8 mouse cellular contexts compared by ENCODE assay signal in the genomic region with DNA sequence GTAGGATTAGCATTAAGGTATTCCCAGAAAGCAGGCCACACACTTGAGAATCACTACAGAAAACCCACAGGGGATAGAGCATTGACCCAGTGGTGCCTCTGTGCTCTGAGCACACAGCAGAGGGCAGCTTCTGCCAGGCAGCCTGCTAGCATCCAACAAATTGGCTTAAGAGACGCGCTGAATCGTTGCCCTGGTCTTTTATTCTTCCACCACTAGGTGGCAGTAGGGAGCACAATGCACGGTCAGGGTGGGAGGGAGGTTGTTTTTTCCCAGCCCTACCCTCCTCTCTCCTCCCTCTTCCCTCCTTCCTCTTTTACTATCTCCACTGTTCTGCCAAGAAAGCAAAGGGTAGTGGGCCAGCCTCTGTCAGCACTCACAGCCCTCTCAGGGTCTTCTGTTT.
A peak's percentile ranks its signal among the peaks of the same experiment; 100 is the strongest.
DNase-seq lines count a peak whose midpoint lies in the region; ATAC-seq and TF ChIP-seq lines count a peak whose summit lies in the region.

No protein-coding gene starts in this region.

- H3K36me3 ChIP-seq in heart, embryonic 11.5 days (ENCODE audit: control insufficient read depth, insufficient read depth, low read length), result no peaks in the 10 kb centered on the region
- no peaks in the 10 kb centered on the region for H3K36me3 ChIP-seq in heart, embryonic 10.5 days
- no peaks in the 10 kb centered on the region for H3K36me3 ChIP-seq in forebrain, postnatal 0 days (ENCODE audit: insufficient read depth)
- no peaks in the 10 kb centered on the region for H3K36me3 ChIP-seq in midbrain, embryonic 10.5 days

- H3K4me2 ChIP-seq in heart, embryonic 11.5 days, result no peak overlapping the region
- H3K4me2 ChIP-seq in forebrain, postnatal 0 days (ENCODE audit: low read depth), result no peak overlapping the region

- no peaks in the 10 kb centered on the region for H3K9me3 ChIP-seq in heart, embryonic 11.5 days (replicated peaks; ENCODE audit: control insufficient read depth, low read length)
- no peaks in the 10 kb centered on the region for H3K9me3 ChIP-seq in heart, embryonic 10.5 days
- H3K9me3 ChIP-seq in forebrain, postnatal 0 days (ENCODE audit: low read length), result no peaks in the 10 kb centered on the region
- no peaks in the 10 kb centered on the region for H3K9me3 ChIP-seq in midbrain, embryonic 10.5 days (replicated peaks)

- TF ChIP-seq CTCF in forebrain, postnatal 0 days (IDR thresholded peaks at IDR 0.05; ENCODE audit: low read depth), result peak; percentile 98

- no peaks in the 10 kb centered on the region for H3K4me1 ChIP-seq in heart, embryonic 11.5 days (ENCODE audit: control insufficient read depth, insufficient read depth, low read length)
- H3K4me1 ChIP-seq in heart, embryonic 10.5 days, result peaks cover 11% of the 10 kb centered on the region
- H3K4me1 ChIP-seq in forebrain, postnatal 0 days (ENCODE audit: insufficient read depth), result no peaks in the 10 kb centered on the region
- peaks cover 19% of the 10 kb centered on the region for H3K4me1 ChIP-seq in midbrain, embryonic 10.5 days

- no peak for DNase-seq in heart, embryonic 10.5 days (ENCODE audit: low spot score)
- DNase-seq in cerebellum, adult 11-12 months, result peak; percentile 56
- peak; percentile 88 for DNase-seq in forebrain, postnatal 0 days
- DNase-seq in hindlimb bud, embryonic 11.5 days (ENCODE audit: extremely low spot score, low read depth, low spot score), result peak; percentile 70
- DNase-seq in left cerebral cortex, postnatal 10 days (ENCODE audit: extremely low spot score in 1 of 2, low spot score in 2 of 2), result peak; percentile 60 to 62
- DNase-seq in midbrain, embryonic 10.5 days (ENCODE audit: low spot score), result peak; percentile 72
- peak; percentile 26 to 29 for DNase-seq in spleen, postnatal 36 days (ENCODE audit: low spot score in 2 of 2)

- intact Hi-C loops in left cerebral cortex, postnatal 10 days (cut with DNase I), result loop anchor here (2.0 kb wide), 1 partner anchor 57 kb away; no protein-coding TSS in a partner anchor

- H3K9ac ChIP-seq in heart, embryonic 11.5 days (ENCODE audit: low read depth, low read length), result no peak overlapping the region
- H3K9ac ChIP-seq in forebrain, postnatal 0 days, result no peak overlapping the region

- no peak overlapping the region for H3K4me3 ChIP-seq in heart, embryonic 11.5 days (ENCODE audit: low read depth, low read length)
- no peak overlapping the region for H3K4me3 ChIP-seq in heart, embryonic 10.5 days
- H3K4me3 ChIP-seq in forebrain, postnatal 0 days (ENCODE audit: low read depth, low read length), result no peak overlapping the region
- H3K4me3 ChIP-seq in midbrain, embryonic 10.5 days, result no peak overlapping the region

- peaks cover 8% of the 10 kb centered on the region for H3K27me3 ChIP-seq in heart, embryonic 11.5 days (ENCODE audit: control insufficient read depth, insufficient read depth, low read length)
- peaks cover 50% of the 10 kb centered on the region for H3K27me3 ChIP-seq in heart, embryonic 10.5 days (ENCODE audit: insufficient read depth, poor library complexity, severe bottlenecking)
- no peaks in the 10 kb centered on the region for H3K27me3 ChIP-seq in forebrain, postnatal 0 days (ENCODE audit: insufficient read depth, low read length)
- H3K27me3 ChIP-seq in midbrain, embryonic 10.5 days (ENCODE audit: low read depth, poor library complexity, severe bottlenecking), result peaks cover 62% of the 10 kb centered on the region

- no peak overlapping the region for H3K27ac ChIP-seq in heart, embryonic 11.5 days (ENCODE audit: low read depth, low read length)
- no peak overlapping the region for H3K27ac ChIP-seq in heart, embryonic 10.5 days
- H3K27ac ChIP-seq in forebrain, postnatal 0 days (ENCODE audit: low read depth, low read length), result no peak overlapping the region
- H3K27ac ChIP-seq in midbrain, embryonic 10.5 days (replicated peaks), result no peak overlapping the region

- ATAC-seq in heart, embryonic 11.5 days (replicated peaks; ENCODE audit: insufficient number of reproducible peaks, low FRiP score, low TSS enrichment), result peak; percentile 53; the same call in 1 of the 2 replicates
- ATAC-seq in forebrain, postnatal 0 days, result peak; percentile 81

- WGBS in heart, embryonic 11.5 days (ENCODE audit: insufficient replicate concordance), result 3% methylated on average over 4 of the region's 4 CpGs
- WGBS in heart, embryonic 10.5 days, result 0% methylated on average over 4 of the region's 4 CpGs
- WGBS in forebrain, postnatal 0 days, result 3% methylated on average over 4 of the region's 4 CpGs
- WGBS in midbrain, embryonic 10.5 days, result 0% methylated on average over 4 of the region's 4 CpGs
